In genomic region chr13:42051202-42051906, GRCm38 (mm10) we compare ENCODE assay signal across 8 mouse cellular contexts. TPM values are rescaled to one million over a fixed set of nuclear protein-coding genes. Genes with fewer than 3 reads are reported as not detected.
DNase-seq lines count a peak whose midpoint lies in the region; ATAC-seq lines count a peak whose summit lies in the region.

No protein-coding gene starts in this region.

- peak overlapping the region; percentile 88 for H3K9ac ChIP-seq in intestine, embryonic 16.5 days (ENCODE audit: low read depth, low read length)

- peak overlapping the region; percentile 82 for H3K27ac ChIP-seq in intestine, embryonic 16.5 days (ENCODE audit: low read length)
- H3K27ac ChIP-seq in midbrain, embryonic 10.5 days (replicated peaks) = peak overlapping the region; percentile 97

- peaks cover 14% of the 10 kb centered on the region for H3K4me1 ChIP-seq in intestine, embryonic 16.5 days (ENCODE audit: control insufficient read depth, insufficient read depth, low read length)
- H3K4me1 ChIP-seq in midbrain, embryonic 10.5 days = peaks cover 47% of the 10 kb centered on the region

- peak; percentile 82 for ATAC-seq in intestine, embryonic 16.5 days

- intact Hi-C loops in left cerebral cortex, postnatal 36 days (cut with DNase I) = loop anchor here (2.0 to 5.0 kb wide), 5 partner anchors 51 to 339 kb away; no protein-coding TSS in a partner anchor

- H3K9me3 ChIP-seq in intestine, embryonic 16.5 days (ENCODE audit: control insufficient read depth, low read length) = no peaks in the 10 kb centered on the region
- no peaks in the 10 kb centered on the region for H3K9me3 ChIP-seq in midbrain, embryonic 10.5 days (replicated peaks)

- 0% methylated on average over 24 of the region's 51 CpGs for WGBS in intestine, embryonic 16.5 days
- WGBS in midbrain, embryonic 10.5 days = under 1% methylated on average over 24 of the region's 51 CpGs

- H3K4me3 ChIP-seq in intestine, embryonic 16.5 days (ENCODE audit: low read length) = peak overlapping the region; percentile 96
- H3K4me3 ChIP-seq in midbrain, embryonic 10.5 days = peak overlapping the region; percentile 69

- peak; percentile 100 for DNase-seq in adrenal gland, postnatal 10 days
- DNase-seq in embryo, embryonic 9.5 days (ENCODE audit: extremely low spot score) = peak; percentile 99
- DNase-seq in gastrocnemius, postnatal 4 days (ENCODE audit: low spot score in 2 of 2) = peak; percentile 99
- peak; percentile 89 to 90 for DNase-seq in left cerebral cortex, postnatal 36 days (ENCODE audit: low spot score in 2 of 2)
- DNase-seq in midbrain, embryonic 10.5 days (ENCODE audit: low spot score) = peak; percentile 99
- DNase-seq in right cerebral cortex, postnatal 36 days (ENCODE audit: low spot score in 2 of 2) = peak; percentile 90 to 91
- DNase-seq in urinary bladder, postnatal 4 days (ENCODE audit: low spot score in 2 of 2) = peak; percentile 99

- no peaks in the 10 kb centered on the region for H3K36me3 ChIP-seq in intestine, embryonic 16.5 days (ENCODE audit: control insufficient read depth, insufficient read depth, low read length)
- peaks cover 13% of the 10 kb centered on the region for H3K36me3 ChIP-seq in midbrain, embryonic 10.5 days

- peak overlapping the region; percentile 91 for H3K4me2 ChIP-seq in intestine, embryonic 16.5 days (ENCODE audit: low read depth, low read length)

- H3K27me3 ChIP-seq in intestine, embryonic 16.5 days (replicated peaks; ENCODE audit: control insufficient read depth, insufficient read depth, low read length) = no peaks in the 10 kb centered on the region
- peaks cover 9% of the 10 kb centered on the region; the same call in 1 of the 2 replicates for H3K27me3 ChIP-seq in midbrain, embryonic 10.5 days (ENCODE audit: low read depth, poor library complexity, severe bottlenecking)

RNA-seq across cellular contexts. Expression of gene Hivep1, which starts 0.5 kb away (rescaled TPM):
- 10 to 100 TPM; 21.0 to 24.3 TPM for total RNA-seq in adrenal gland, postnatal 10 days (2021)
- total RNA-seq in gastrocnemius, postnatal 4 days (2021) = 10 to 100 TPM; 23.3 to 24.8 TPM
- 5.6 and 5.9 TPM in 2 replicates for polyA plus RNA-seq in intestine, embryonic 16.5 days (2015; fragmentation: Nextera tagmentation; extraction: Ambion mirVana)
- total RNA-seq in left cerebral cortex, postnatal 36 days (2021) = 10 to 100 TPM; 60.9 to 61.3 TPM
- 7.4 and 7.8 TPM in 2 replicates for polyA plus RNA-seq in midbrain, embryonic 10.5 days (2016; fragmentation: Nextera tagmentation; extraction: Ambion mirVana)

Comparison
In these comparisons a context has a peak if more than half of its experiments do, and no peak if none do; other contexts are left out.
1. Peak in every context shown above with its lines: DNase-seq, ATAC-seq, H3K4me3 ChIP-seq and H3K27ac ChIP-seq.